Mouse (Mus musculus) liver, adult 2 months (tissue): ENCODE measurements at regions not wholly inside any gene's neighbourhood (a gene's known extent, or its start where the extent isn't known, plus 50 kb on each side); places are given as distances from the start of the nearest gene placed in this dataset.

ENCODE experiments used
- CTCF ChIP-seq: fragments of 200-500 bp; IDR thresholded peaks from 2 replicates; pipeline ENCODE4 v1.5.1; 2011; ENCODE audit warnings: low read depth, low read length, control low read depth
- POLR2A ChIP-seq: fragments of 200-500 bp; IDR thresholded peaks from 2 replicates; pipeline ENCODE4 v1.6.1; 2011; ENCODE audit warnings: low read length, control low read depth; ENCODE audit not compliant: insufficient read depth; ENCODE audit errors: extremely low read depth

DNA sequence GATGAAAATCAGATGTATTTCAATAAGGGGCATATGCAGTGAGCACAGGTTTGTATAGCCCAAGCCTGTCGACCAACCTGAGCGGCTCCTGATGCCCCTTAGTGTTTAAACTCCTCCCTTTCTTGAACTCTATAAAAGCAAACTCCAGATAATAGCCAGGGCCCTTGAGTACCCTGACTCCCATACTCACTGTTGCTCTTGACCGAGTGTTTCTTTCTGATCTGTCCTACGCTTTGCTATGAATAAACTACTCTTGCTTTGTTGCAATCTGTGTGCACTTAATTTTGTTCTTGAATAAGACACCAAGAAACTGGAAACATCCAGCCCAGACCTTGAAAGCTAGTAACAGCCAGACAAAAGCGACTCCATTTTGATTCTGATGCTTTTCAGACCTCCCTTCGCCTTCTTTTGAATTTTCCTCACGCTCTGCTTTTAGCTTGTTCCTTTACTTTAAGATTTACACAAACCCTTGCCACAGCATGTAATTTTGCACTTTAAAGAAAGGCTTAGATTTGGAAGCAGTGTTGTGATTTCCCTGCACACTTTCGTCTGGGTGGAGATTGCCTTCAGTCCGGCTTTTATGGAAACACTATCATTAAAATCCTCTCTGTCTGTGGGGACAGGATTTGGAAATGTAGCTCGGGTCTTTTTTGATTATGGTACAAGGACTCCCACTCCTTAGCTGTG lies 149.1 kb downstream of the Gm5426 start:
- TF ChIP-seq CTCF (no peak), POLR2A (no peak)
